Mouse (Mus musculus) megakaryocyte, embryonic 14.5 days (primary cell): ENCODE measurements around the gene Kmt5a. TPM values are rescaled to one million over a fixed set of nuclear protein-coding genes. Genes with fewer than 3 reads are reported as not detected.

Experiments
- H3K27me3 ChIP-seq: replicated peaks from 2 replicates; pipeline ENCODE3; 2012; ENCODE audit warnings: inconsistent platforms
- H3K36me3 ChIP-seq: replicated peaks from 2 replicates; pipeline ENCODE3; 2012; ENCODE audit warnings: low read length, inconsistent platforms, mixed read lengths
- H3K4me1 ChIP-seq: 2 replicates; pipeline ENCODE4 v1.6.1; 2012; ENCODE audit warnings: inconsistent platforms
- H3K4me3 ChIP-seq: replicated peaks from 2 replicates; pipeline ENCODE3; 2012; ENCODE audit warnings: moderate library complexity, mild to moderate bottlenecking, inconsistent platforms
- H3K9me3 ChIP-seq: 2 replicates; pipeline ENCODE4 v1.6.1; 2012; ENCODE audit warnings: inconsistent platforms
- FLI1 ChIP-seq: IDR thresholded peaks from 2 replicates; pipeline ENCODE4 v1.6.1; 2012; ENCODE audit warnings: low read length, inconsistent platforms, mixed read lengths
- GATA1 ChIP-seq: IDR thresholded peaks from 3 replicates; pipeline ENCODE4 v1.6.1; 2012; ENCODE audit warnings: mixed read lengths, low read length, inconsistent platforms, borderline replicate concordance
- polyA plus RNA-seq: library from polyadenylated mRNA; stranded (reverse); fragments of >175 nt; gene quantifications from 2 replicates; pipeline ENCODE4 v1.2.3, GENCODE M21; 2012; ENCODE audit warnings: low replicate concordance; ENCODE audit not compliant: insufficient read depth

Kmt5a gene
- 134 and 294 TPM in 2 replicates for polyA plus RNA-seq

GRCm38 (mm10) chr5:124439447-124440093 is at the start of gene Kmt5a:
Gene Kmt5a (plus strand): TSS chr5:124439930.
- Histone ChIP-seq H3K36me3 (no peaks in the 10 kb centered on the region), H3K9me3 (no peaks in the 10 kb centered on the region), H3K4me1 (peaks cover 53% of the 10 kb centered on the region), H3K27me3 (no peaks in the 10 kb centered on the region), H3K4me3 (peak within 1 kb of the TSS; percentile 98)
- TF ChIP-seq GATA1 (no peak), FLI1 (peak; percentile 70; the same call in 1 of the 2 replicates)

- TF ChIP-seq FLI1 (no peak), GATA1 (no peak)
- H3K4me3 ChIP-seq: no peak overlapping the region
- peaks cover 89% of the 10 kb centered on the region for H3K36me3 ChIP-seq
- H3K27me3 ChIP-seq: no peaks in the 10 kb centered on the region
- H3K4me1 ChIP-seq: peaks cover 36% of the 10 kb centered on the region
- no peaks in the 10 kb centered on the region for H3K9me3 ChIP-seq
Measured at GRCm38 (mm10) chr5:124392412-124392811, 47.3 kb upstream of the Kmt5a start.

GRCm38 (mm10) chr5:124393726-124394125 is 46.0 kb upstream of the Kmt5a start:
- H3K4me1 ChIP-seq: peaks cover 36% of the 10 kb centered on the region
- peaks cover 91% of the 10 kb centered on the region for H3K36me3 ChIP-seq
- TF ChIP-seq GATA1 (no peak), FLI1 (no peak)

GRCm38 (mm10) chr5:124410808-124411207 is 28.9 kb upstream of the Kmt5a start:
- TF ChIP-seq GATA1: no peak
- TF ChIP-seq FLI1: no peak
- peaks cover 10% of the 10 kb centered on the region for H3K4me1 ChIP-seq
- H3K9me3 ChIP-seq: no peaks in the 10 kb centered on the region
- no peak overlapping the region for H3K4me3 ChIP-seq
- H3K36me3 ChIP-seq: peaks cover 84% of the 10 kb centered on the region
- H3K27me3 ChIP-seq: no peaks in the 10 kb centered on the region

More at GRCm38 (mm10) chr5:124393726-124394125, 46.0 kb upstream of the Kmt5a start:
- no peaks in the 10 kb centered on the region for H3K27me3 ChIP-seq
- H3K4me3 ChIP-seq: peak overlapping the region; percentile 18
- no peaks in the 10 kb centered on the region for H3K9me3 ChIP-seq

GRCm38 (mm10) chr5:124412163-124412562 is 27.6 kb upstream of the Kmt5a start:
- Histone ChIP-seq H3K36me3 (peaks cover 71% of the 10 kb centered on the region), H3K27me3 (no peaks in the 10 kb centered on the region), H3K9me3 (no peaks in the 10 kb centered on the region), H3K4me3 (no peak overlapping the region), H3K4me1 (peaks cover 17% of the 10 kb centered on the region)
- TF ChIP-seq FLI1: no peak
- TF ChIP-seq GATA1: no peak

- H3K27me3 ChIP-seq: no peaks in the 10 kb centered on the region
- no peak overlapping the region for H3K4me3 ChIP-seq
- TF ChIP-seq GATA1 (no peak), FLI1 (no peak)
- H3K36me3 ChIP-seq: peaks cover 26% of the 10 kb centered on the region
- peaks cover 45% of the 10 kb centered on the region for H3K4me1 ChIP-seq
- H3K9me3 ChIP-seq: no peaks in the 10 kb centered on the region
Measured at GRCm38 (mm10) chr5:124418903-124419302, 20.8 kb upstream of the Kmt5a start.

- peaks cover 15% of the 10 kb centered on the region for H3K36me3 ChIP-seq
- H3K9me3 ChIP-seq: no peaks in the 10 kb centered on the region
- H3K27me3 ChIP-seq: no peaks in the 10 kb centered on the region
- no peak overlapping the region for H3K4me3 ChIP-seq
- no peak for TF ChIP-seq FLI1
- no peak for TF ChIP-seq GATA1
- H3K4me1 ChIP-seq: peaks cover 39% of the 10 kb centered on the region
Measured at GRCm38 (mm10) chr5:124421786-124422185, 17.9 kb upstream of the Kmt5a start.

GRCm38 (mm10) chr5:124424200-124424722 is 15.5 kb upstream of the Kmt5a start:
- no peaks in the 10 kb centered on the region for H3K9me3 ChIP-seq
- H3K4me3 ChIP-seq: peak overlapping the region; percentile 99
- TF ChIP-seq FLI1 (no peak), GATA1 (no peak)
- H3K27me3 ChIP-seq: no peaks in the 10 kb centered on the region
- peaks cover 42% of the 10 kb centered on the region for H3K4me1 ChIP-seq
- H3K36me3 ChIP-seq: peaks cover 12% of the 10 kb centered on the region

GRCm38 (mm10) chr5:124424723-124425411 is 14.9 kb upstream of the Kmt5a start:
- TF ChIP-seq GATA1 (no peak), FLI1 (no peak)
- H3K4me3 ChIP-seq: peak overlapping the region; percentile 99
- no peaks in the 10 kb centered on the region for H3K9me3 ChIP-seq
- peaks cover 9% of the 10 kb centered on the region for H3K36me3 ChIP-seq
- H3K4me1 ChIP-seq: peaks cover 37% of the 10 kb centered on the region
- H3K27me3 ChIP-seq: no peaks in the 10 kb centered on the region

- Histone ChIP-seq H3K4me1 (peaks cover 35% of the 10 kb centered on the region), H3K9me3 (no peaks in the 10 kb centered on the region), H3K27me3 (no peaks in the 10 kb centered on the region), H3K36me3 (peaks cover 9% of the 10 kb centered on the region), H3K4me3 (peak within 1 kb of the TSS; percentile 99)
- no peak for TF ChIP-seq FLI1
- no peak for TF ChIP-seq GATA1
Measured at GRCm38 (mm10) chr5:124425412-124426259, 14.1 kb upstream of the Kmt5a start, which contains the start of gene Sbno1. Gene Sbno1 (minus strand): TSS chr5:124426001.
